Mouse (Mus musculus) midbrain, embryonic 14.5 days (tissue): ENCODE data around the gene Gng4. TPM values are rescaled to one million over a fixed set of nuclear protein-coding genes. Genes with fewer than 3 reads are reported as not detected.

Source experiments
- ATAC-seq: fragments of 200-750 bp; cut with Nextera tagmentation; 2 replicates; pipeline ENCODE4 v1.8.0; 2017; ENCODE audit warnings: moderate number of reproducible peaks, moderate library complexity; ENCODE audit not compliant: low FRiP score, low TSS enrichment
- DNase-seq: peaks from one replicate; pipeline ENCODE4 v3.0.0-alpha.2; 2015
- H3K27ac ChIP-seq: fragments of 300-500 bp; sonication (generic); replicated peaks from 2 replicates; pipeline ENCODE4 v1.5.1; 2014; ENCODE audit warnings: mild to moderate bottlenecking, low read depth, low read length, moderate library complexity
- H3K27me3 ChIP-seq: fragments of 300-500 bp; sonication (generic); 2 replicates; pipeline ENCODE4 v1.6.1; 2014; ENCODE audit warnings: low read length, control low read depth, mixed read lengths; ENCODE audit not compliant: control insufficient read depth, insufficient read depth
- H3K36me3 ChIP-seq: fragments of 300-500 bp; sonication (generic); 2 replicates; pipeline ENCODE4 v1.6.1; 2014; ENCODE audit warnings: low read length, control low read depth; ENCODE audit not compliant: control insufficient read depth, insufficient read depth
- H3K4me1 ChIP-seq: fragments of 300-500 bp; sonication (generic); 2 replicates; pipeline ENCODE4 v1.6.1; 2014; ENCODE audit warnings: mild to moderate bottlenecking, antibody characterized with exemption, low read length, control low read depth; ENCODE audit not compliant: control insufficient read depth, insufficient read depth
- H3K4me2 ChIP-seq: fragments of 300-500 bp; sonication (generic); 2 replicates; pipeline ENCODE4 v1.6.1; 2014; ENCODE audit warnings: mild to moderate bottlenecking, low read length, moderate library complexity
- H3K4me3 ChIP-seq: fragments of 300-500 bp; sonication (generic); replicated peaks from 2 replicates; pipeline ENCODE4 v1.5.1; 2014; ENCODE audit warnings: low read depth, low read length
- H3K9ac ChIP-seq: fragments of 300-500 bp; sonication (generic); replicated peaks from 2 replicates; pipeline ENCODE4 v1.6.1; 2014; ENCODE audit warnings: mild to moderate bottlenecking, low read length, moderate library complexity
- H3K9me3 ChIP-seq: fragments of 300-500 bp; sonication (generic); 2 replicates; pipeline ENCODE4 v1.6.1; 2016; ENCODE audit warnings: low read length, control low read depth, mixed read lengths; ENCODE audit not compliant: control insufficient read depth
- WGBS: fragments of 180-500 bp; shearing (Covaris S2); extraction: QIAGEN DNeasy Blood & Tissue Kit; methylation state at CpG from one replicate; pipeline ENCODE4 v1.1.7; 2014; 5-methylcytosine and 5-hydroxymethylcytosine counted together
- polyA plus RNA-seq: library from polyadenylated mRNA; unstranded; fragments of >200 nt; fragmentation: Nextera tagmentation; extraction: Ambion mirVana; gene quantifications from 2 replicates; pipeline ENCODE4 v1.2.1, GENCODE M21; 2014

The Gng4 gene
- polyA plus RNA-seq, 1 experiment from 2014 or later: 42.1 TPM

DNA sequence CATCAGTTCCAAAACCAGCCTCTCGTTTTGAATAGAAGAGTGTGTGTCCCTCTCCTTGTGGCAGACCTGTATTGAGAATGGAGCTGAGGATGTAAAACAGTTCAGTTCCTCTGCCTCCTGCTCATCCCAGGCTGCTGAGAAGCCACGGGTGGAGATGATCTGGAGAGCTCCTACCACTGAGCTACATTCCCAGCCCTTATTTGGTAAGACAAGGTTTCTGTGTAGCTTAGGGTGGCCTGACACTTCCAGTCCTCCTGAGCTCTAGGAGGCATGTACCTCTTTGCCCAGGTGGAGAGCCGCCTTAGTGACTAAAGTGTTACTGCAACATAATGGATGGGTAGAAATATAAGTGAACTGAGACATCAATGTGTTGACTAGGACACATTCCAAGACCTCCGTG is 2.8 kb upstream of the Gng4 start:
- 80% methylated on average over 4 of the region's 4 CpGs for WGBS
- H3K4me3 ChIP-seq: no peak overlapping the region

DNA sequence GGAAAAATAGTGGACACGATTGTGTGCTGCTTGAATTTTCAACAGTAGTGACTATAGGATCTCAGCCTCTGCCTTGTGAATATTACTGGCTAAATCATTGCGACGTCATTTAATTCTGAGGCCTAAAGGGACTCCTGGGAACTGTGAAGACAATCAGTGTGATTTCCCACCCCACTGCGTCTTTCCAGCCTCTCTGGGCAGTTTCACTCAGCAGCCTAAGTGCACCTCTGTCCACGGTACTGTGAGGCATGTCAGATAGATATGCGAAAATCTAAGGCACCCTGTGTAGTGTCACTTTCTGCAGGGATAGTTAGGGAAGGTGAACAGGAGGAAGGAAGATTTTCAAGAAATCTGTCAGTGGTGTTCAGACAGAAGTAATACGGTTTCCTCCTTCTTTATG is 563 bp upstream of the Gng4 start:
- no peak overlapping the region for H3K27ac ChIP-seq
- H3K9ac ChIP-seq: no peak overlapping the region; the same call in 1 of the 2 replicates
- no peaks in the 10 kb centered on the region for H3K36me3 ChIP-seq
- H3K9me3 ChIP-seq: no peaks in the 10 kb centered on the region
- peaks cover 5% of the 10 kb centered on the region; the same call in 1 of the 2 replicates for H3K27me3 ChIP-seq
- peak overlapping the region; percentile 59; the same call in 1 of the 2 replicates for H3K4me3 ChIP-seq
- ATAC-seq (no peak), DNase-seq (no peak)
- 49% methylated on average over 7 of the region's 7 CpGs for WGBS
- no peaks in the 10 kb centered on the region for H3K4me1 ChIP-seq
- peak overlapping the region; percentile 76 for H3K4me2 ChIP-seq

More for the DNA sequence above, 2.8 kb upstream of the Gng4 start:
- Histone ChIP-seq H3K27ac (no peak overlapping the region), H3K4me2 (no peak overlapping the region), H3K36me3 (peaks cover 3% of the 10 kb centered on the region), H3K27me3 (peaks cover 5% of the 10 kb centered on the region; the same call in 1 of the 2 replicates), H3K9ac (no peak overlapping the region), H3K4me1 (no peaks in the 10 kb centered on the region), H3K9me3 (no peaks in the 10 kb centered on the region)
- no peak for ATAC-seq
- DNase-seq: no peak

DNA sequence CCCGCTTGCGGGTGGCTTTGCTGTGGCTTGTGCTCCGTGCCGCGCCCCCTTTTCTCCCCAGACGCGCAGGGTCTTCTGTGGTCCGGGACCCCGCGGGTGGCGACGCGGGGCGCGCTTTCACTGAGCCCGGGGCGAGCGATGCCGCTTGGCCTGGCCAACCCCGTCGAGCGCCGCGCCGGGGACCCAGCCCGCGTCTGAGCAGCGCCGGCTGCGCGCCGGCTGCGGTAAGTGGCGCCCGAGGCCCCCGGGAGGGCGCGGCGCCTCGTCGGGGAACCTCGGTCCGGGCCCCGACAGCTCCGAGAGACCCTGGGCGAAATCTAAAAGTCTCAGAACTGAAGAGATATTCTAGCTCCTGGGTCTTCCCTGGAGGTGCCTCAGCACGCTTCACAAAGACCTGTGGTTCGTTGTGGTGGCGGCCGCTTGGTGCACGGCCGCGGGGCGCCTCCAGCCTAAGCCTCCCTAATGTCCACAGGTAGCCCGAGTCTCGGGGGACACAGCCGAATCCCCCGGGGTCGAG is 619 bp downstream of the Gng4 start:
- WGBS: under 1% methylated on average over 59 of the region's 59 CpGs

DNA sequence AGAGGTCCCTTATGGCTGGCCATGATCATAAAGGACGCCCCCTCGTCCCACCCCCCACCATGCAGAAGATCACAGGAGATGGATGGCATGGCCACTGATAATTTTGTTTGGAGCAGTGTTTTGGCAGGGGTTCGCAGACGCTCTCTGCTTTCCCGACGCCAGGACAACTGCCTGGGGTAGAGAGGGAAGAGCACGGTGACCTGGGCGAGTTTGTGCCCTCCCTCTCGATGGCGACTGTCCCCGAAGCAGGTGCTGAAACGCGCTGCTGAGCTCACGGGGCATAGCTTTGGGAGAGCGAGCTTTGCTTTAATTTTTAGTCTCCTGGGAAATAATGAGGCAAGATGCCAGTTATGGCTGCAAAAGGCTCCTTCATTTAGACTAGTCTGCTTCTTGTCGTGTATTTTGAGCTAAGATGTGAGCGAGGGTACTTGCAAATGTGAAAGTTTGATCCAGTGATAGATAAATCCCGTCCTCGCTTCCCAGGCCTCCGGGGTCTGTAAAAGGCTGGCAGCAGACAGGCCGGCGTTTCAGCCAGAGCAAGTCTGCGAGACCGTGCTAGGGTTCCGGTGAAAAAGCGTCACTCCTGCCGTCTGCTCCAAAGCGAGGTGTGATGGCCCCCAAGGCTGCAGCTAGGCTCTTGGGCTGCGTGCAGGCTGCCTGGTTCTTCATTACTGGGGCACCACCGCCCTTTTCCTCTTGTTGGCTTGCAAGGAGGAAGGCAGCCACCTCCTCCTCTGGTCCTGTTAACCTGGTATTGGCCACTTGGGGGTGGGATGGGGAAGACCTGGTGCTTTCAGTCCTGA is 1.3 kb downstream of the Gng4 start:
- no peaks in the 10 kb centered on the region for H3K4me1 ChIP-seq
- peak overlapping the region; percentile 61 for H3K9ac ChIP-seq
- no peaks in the 10 kb centered on the region for H3K36me3 ChIP-seq
- H3K27ac ChIP-seq: no peak overlapping the region
- WGBS: 1% methylated on average over 30 of the region's 30 CpGs
- peak; percentile 22 for ATAC-seq
- H3K4me2 ChIP-seq: peak overlapping the region; percentile 76
- peak overlapping the region; percentile 59 for H3K4me3 ChIP-seq
- peak; percentile 56 for DNase-seq
- peaks cover 5% of the 10 kb centered on the region; the same call in 1 of the 2 replicates for H3K27me3 ChIP-seq
- H3K9me3 ChIP-seq: no peaks in the 10 kb centered on the region

More for the DNA sequence above, 619 bp downstream of the Gng4 start:
- ATAC-seq (peak; percentile 68; the same call in 1 of the 2 replicates), DNase-seq (peak; percentile 70)
- Histone ChIP-seq H3K9ac (peak overlapping the region; percentile 61), H3K36me3 (no peaks in the 10 kb centered on the region), H3K27me3 (peaks cover 5% of the 10 kb centered on the region; the same call in 1 of the 2 replicates), H3K4me1 (no peaks in the 10 kb centered on the region), H3K4me3 (peak overlapping the region; percentile 59), H3K27ac (0 out of 2 replicates have a peak overlapping the region, but pooled peaks have one; percentile 37), H3K9me3 (no peaks in the 10 kb centered on the region), H3K4me2 (peak overlapping the region; percentile 76)

DNA sequence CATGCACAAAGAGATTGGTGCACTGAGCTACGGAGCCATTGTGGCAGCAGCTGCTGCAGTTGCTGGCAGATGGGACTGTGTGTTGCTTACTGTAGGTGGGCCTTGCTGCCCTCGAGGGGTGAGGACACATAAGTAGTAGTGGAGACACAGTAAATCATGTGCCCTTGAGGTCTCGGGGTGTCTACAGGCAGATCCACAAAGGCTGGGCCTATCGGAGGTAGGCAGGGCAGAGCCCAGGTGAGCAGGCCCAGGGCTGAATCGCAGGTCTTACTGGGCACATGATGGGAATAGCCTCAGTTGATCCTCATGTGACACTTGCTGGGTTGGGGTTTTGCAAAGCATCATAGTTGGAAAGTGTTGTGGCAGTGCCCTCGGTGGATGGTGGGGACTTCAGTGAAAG is 3.1 kb downstream of the Gng4 start:
- no peak for ATAC-seq
- no peak for DNase-seq
- Histone ChIP-seq H3K4me3 (no peak overlapping the region), H3K9me3 (no peaks in the 10 kb centered on the region), H3K9ac (no peak overlapping the region), H3K4me2 (no peak overlapping the region), H3K27ac (no peak overlapping the region), H3K4me1 (no peaks in the 10 kb centered on the region), H3K36me3 (no peaks in the 10 kb centered on the region), H3K27me3 (peaks cover 5% of the 10 kb centered on the region; the same call in 1 of the 2 replicates)
- WGBS: 89% methylated on average over 6 of the region's 6 CpGs

DNA sequence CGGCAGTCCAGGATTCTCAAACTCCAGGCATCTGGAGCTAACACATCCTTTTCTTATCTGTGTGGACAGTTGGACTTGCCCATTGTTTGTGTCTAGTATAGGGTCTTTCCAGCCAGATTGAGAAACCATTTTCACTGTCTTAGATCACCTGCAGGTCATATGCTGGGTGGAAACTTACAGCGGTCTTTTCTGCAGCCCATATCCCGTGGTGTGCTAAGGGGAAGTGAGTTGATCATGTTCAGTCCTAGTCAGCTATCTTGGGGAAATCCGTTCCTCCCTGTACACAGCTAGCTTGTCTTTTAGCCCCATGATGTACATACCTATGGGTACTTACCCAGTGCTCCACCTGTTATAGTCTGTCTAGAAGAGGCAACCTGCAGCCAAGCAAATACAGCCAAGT is 4.2 kb downstream of the Gng4 start:
- no peaks in the 10 kb centered on the region for H3K9me3 ChIP-seq
- WGBS: 96% methylated on average over 4 of the region's 4 CpGs
- H3K27ac ChIP-seq: no peak overlapping the region
- H3K4me2 ChIP-seq: no peak overlapping the region
- H3K9ac ChIP-seq: no peak overlapping the region
- no peaks in the 10 kb centered on the region for H3K36me3 ChIP-seq
- H3K27me3 ChIP-seq: peaks cover 5% of the 10 kb centered on the region; the same call in 1 of the 2 replicates
- no peak overlapping the region for H3K4me3 ChIP-seq
- DNase-seq (no peak), ATAC-seq (no peak)
- no peaks in the 10 kb centered on the region for H3K4me1 ChIP-seq

DNA sequence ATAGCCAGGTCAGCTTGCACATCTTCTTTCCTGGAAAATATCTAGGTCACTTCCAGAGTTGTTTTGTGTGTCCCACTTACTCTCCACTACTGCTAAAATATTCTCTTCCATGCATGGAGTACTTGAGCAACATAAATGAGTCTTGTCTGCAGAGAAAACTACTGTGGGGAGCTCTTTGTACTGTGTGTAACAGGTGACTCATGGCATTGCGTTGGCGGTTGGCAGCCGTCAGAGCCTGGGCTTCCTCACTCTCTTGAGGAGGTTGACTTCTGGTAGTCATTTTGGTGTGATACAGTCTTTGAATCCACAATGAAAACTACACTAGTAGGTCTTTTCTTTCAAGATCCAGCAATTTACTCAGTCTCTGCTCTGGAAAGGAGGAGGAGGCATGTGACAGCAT is 8.1 kb downstream of the Gng4 start:
- Histone ChIP-seq H3K27me3 (no peaks in the 10 kb centered on the region), H3K9me3 (no peaks in the 10 kb centered on the region), H3K9ac (no peak overlapping the region), H3K36me3 (no peaks in the 10 kb centered on the region), H3K4me3 (no peak overlapping the region), H3K27ac (no peak overlapping the region), H3K4me1 (no peaks in the 10 kb centered on the region), H3K4me2 (no peak overlapping the region)
- no peak for ATAC-seq
- no peak for DNase-seq
- WGBS: 96% methylated on average over 3 of the region's 3 CpGs

DNA sequence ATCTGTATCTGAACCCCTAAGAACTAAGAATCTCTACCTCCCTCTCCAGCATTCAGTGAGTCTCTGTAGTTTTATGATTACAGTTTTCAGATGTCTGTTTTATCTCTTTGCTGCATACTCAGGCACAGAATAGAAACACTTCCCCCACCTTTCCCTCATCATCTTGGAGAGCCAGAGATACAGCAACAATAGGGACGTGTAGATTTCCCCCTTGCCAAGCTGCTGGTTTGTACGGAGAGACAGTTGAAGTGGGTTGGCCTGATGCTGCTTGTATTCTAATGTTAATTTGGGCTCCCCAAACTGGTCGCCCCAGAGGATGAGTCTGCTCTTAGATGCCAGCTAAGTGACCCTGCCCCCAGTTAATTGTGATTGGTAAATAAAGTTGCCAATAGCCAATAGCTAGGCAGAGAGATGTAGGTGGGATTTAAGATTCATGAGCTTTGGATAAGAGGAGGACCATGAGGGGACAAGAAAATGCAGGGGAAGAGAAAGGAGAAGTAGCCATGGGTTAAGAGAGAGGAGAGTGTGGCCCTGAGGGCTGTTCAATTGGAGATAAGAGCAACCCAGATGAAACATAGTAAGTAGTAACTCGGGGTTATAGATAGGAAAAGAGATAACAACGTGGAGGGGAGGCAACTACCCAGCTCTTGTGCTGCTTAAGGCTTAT is 11.4 kb downstream of the Gng4 start:
- WGBS: 27% methylated on average over 5 of the region's 5 CpGs
- no peak overlapping the region for H3K27ac ChIP-seq
- H3K4me2 ChIP-seq: no peak overlapping the region
- ATAC-seq: no peak
- no peaks in the 10 kb centered on the region for H3K36me3 ChIP-seq
- H3K27me3 ChIP-seq: no peaks in the 10 kb centered on the region
- H3K4me1 ChIP-seq: no peaks in the 10 kb centered on the region
- H3K9me3 ChIP-seq: no peaks in the 10 kb centered on the region
- H3K4me3 ChIP-seq: no peak overlapping the region
- H3K9ac ChIP-seq: no peak overlapping the region
- DNase-seq: no peak
